Mouse (Mus musculus): Measurements from ENCODE around the gene Camk2d. TPM values are rescaled to one million over a fixed set of nuclear protein-coding genes. Genes with fewer than 3 reads are reported as not detected.

The Camk2d gene
- total RNA-seq, 2 experiments from 2014 or later = 176 to 181 TPM

DNA sequence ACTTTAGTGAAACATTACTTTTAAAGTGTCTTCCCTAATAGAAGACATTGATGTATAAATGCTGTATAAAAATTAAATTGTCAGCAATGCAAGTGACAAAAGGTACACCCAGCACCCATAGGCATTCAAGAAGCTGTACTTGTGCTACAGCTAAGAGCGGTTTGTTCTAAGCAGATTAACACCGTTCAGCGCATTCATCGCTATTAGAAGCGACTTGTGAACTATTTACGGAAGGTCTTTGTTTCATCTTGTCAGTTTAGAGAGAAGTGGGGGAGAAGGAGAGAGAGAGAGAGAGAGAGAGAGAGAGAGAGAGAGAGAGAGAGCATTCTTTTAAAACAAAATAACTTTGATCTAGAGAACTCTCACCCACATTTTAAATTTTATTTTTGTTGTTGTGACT, 38.1 kb downstream of the Camk2d start:
- Histone ChIP-seq H3K4me3 (no peak overlapping the region), H3K27ac (no peak overlapping the region)
- TF ChIP-seq CTCF (IDR thresholded peaks at IDR 0.05) = no peak
- intact Hi-C loops (cut with DNase I) = no loop called here
- DNase-seq (ENCODE audit: extremely low spot score in 1 of 2, low spot score in 2 of 2) = no peak

DNA sequence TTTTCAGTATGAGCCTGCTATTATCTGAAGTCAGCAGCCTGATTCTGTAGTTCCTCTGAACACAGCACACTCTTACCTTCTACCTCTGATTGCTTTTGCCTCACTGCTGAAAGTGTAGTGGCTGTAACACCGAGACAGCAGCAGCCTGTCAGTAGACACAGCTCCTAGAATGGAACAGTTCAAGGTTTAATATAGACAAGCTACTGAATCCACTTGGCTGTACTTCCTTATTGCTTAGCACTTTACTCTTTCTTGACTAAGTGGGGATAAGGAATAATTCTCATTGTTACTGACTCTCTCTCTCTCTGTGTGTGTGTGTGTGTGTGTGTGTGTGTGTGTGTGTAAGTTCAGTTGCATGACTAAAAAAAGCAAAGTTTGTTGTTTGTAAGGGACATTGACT, 42.2 kb downstream of the Camk2d start:
- intact Hi-C loops (cut with DNase I) = no loop called here
- Histone ChIP-seq H3K27ac (no peak overlapping the region), H3K4me3 (no peak overlapping the region)
- DNase-seq (ENCODE audit: extremely low spot score in 1 of 2, low spot score in 2 of 2) = no peak
- TF ChIP-seq CTCF (IDR thresholded peaks at IDR 0.05) = no peak

DNA sequence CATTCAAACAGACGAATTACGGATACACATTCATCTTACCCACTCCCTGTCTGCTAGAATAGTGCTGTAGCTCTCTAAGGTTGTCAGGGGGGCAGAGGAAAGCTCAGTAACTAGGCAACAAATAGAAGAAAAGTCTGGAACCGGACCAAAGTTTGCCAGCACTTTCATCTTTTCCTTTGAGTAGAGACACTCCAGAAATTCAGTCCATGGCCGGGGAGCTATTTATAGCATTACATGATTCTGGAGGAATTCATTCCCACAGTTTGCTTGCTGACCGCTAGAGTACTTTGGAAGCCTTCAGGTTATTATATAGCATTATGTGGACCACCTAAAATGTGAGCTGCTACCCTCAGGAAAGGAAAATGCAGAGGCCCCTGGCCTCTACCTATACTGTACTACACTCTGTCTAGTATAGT, 43.0 kb downstream of the Camk2d start:
- intact Hi-C loops (cut with DNase I) = no loop called here
- Histone ChIP-seq H3K27ac (peak overlapping the region; percentile 32; the same call in 1 of the 2 replicates), H3K4me3 (no peak overlapping the region)
- peak; percentile 19 for TF ChIP-seq CTCF (IDR thresholded peaks at IDR 0.05)
- no peak for DNase-seq (ENCODE audit: extremely low spot score in 1 of 2, low spot score in 2 of 2)

DNA sequence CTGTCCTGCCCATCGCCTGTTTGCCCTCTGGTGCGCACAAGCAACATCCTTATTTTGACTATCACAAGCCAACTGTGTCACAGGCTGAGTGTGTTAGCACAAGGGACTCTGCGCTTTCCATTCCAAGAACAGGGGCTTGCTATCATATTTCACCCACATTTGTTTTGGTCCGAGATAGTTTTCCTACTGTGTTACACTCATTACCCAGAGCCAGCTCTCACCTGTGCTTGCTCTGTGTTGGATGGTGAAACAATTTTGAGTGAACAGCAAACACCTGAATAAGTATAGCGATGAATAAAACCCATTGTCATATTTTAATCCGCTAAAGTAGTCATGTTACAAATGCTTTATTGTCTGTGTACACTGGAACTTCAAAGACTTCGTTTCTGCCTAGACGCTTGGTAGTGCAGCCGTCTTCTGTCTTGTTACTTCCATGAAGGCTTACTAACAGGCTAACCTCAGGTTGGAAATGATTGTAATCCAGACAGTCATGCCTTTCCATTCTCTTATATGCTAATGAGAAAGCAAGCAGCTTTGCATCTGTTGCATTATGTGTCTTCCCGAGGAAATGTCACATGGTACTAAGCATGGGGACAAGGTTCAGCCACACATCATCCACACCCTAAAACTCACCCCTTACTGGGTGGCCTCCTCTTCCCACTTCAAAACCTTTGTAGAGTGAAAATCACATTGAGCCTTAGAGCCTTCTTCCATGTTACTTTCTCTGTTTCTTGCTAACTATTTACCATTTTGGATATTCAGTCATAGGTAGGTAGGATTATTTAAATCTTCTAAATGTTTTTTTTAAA, 44.5 kb downstream of the Camk2d start:
- intact Hi-C loops (cut with DNase I) = no loop called here
- H3K27ac ChIP-seq = no peak overlapping the region
- H3K4me3 ChIP-seq = no peak overlapping the region
- DNase-seq (ENCODE audit: extremely low spot score in 1 of 2, low spot score in 2 of 2) = no peak
- no peak for TF ChIP-seq CTCF (IDR thresholded peaks at IDR 0.05)

DNA sequence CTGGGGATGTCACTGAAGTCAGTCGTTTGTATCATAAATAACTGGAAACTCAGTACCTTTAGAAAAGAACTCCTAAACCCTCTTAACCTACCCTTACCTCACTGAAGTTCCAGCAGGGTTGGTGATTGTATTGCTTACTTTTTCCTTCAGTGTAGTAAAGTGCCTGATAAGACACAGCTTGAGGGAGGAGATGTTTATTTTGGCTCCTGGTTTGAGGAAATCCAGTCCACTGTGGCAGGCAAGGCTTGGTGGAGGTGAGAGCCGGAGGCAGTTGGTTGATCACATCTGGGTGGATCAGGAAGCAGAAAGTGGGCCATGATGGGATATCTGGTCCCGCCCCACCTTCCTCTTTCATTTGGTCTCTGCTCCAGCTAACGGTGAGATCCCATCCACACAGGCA, 45.3 kb downstream of the Camk2d start:
- no peak for TF ChIP-seq CTCF (IDR thresholded peaks at IDR 0.05)
- intact Hi-C loops (cut with DNase I) = no loop called here

DNA sequence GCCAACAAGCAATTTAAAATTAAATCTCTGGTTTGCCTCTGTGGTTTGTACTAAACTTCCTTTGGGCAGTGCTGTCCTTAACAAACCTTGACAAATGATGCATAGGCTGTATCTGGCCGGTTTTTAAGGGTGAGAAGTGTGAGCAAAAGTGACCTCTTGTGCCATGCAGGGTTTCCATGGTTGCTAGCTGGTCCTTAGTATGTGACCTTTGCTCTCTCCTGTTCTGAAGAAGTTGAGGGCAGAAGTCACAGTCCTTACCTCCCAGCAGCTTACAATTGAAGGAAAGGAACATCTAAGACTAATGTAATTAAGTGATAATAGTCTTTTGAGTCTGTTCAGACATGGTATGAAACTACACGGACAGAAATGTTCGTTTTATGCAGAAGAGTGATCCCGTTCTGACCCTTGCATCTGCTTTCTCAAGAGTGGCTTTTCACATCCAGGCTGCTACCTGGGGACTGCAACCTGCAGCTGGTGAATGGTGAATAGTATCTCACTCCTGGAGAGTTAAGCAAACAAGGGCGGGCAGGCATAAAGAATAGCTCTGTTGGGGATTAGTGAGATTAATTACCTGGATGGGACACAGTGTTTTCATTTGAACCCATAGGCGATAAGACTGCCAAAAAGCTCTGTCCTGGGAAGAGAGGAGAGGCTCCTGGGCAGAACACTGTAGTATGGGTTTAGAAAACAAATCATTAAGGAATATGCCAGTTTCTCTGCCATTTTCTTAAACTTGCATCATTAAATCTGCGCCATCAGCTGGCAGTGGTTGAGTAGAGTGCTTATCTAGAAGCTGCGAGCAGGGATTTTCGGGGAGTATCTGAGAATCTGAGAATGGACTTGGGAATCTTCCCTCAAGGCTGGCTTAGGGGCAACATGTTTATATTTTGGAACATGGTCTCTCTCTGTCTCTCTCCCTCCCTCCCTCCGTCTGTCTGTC, 47.2 kb downstream of the Camk2d start:
- TF ChIP-seq CTCF (IDR thresholded peaks at IDR 0.05) = no peak
- Histone ChIP-seq H3K27ac (no peak overlapping the region), H3K4me3 (no peak overlapping the region)
- DNase-seq (ENCODE audit: extremely low spot score in 1 of 2, low spot score in 2 of 2) = no peak
- intact Hi-C loops (cut with DNase I) = no loop called here

More for the DNA sequence above, 45.3 kb downstream of the Camk2d start:
- DNase-seq (ENCODE audit: extremely low spot score in 1 of 2, low spot score in 2 of 2) = no peak
- Histone ChIP-seq H3K4me3 (no peak overlapping the region), H3K27ac (no peak overlapping the region)

DNA sequence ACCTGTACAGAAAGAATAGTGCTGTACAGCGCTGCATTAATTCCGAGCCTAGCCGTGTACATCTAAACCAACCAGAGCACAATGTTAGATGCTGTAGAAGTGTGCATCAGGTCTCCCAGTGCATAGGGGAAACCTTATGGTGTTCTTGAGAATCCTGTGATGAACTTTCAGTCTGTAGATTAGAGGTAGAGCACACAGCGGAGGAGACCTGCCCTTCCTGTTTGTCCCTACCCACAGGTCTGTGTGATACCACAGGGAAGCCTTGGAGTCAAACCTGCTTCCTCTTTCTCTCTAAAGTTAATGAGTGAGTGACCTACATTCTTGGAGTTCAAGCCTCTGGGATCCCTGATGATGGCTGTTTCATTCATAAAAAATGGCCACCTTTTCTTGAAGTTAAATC, 54.2 kb downstream of the Camk2d start:
- DNase-seq (ENCODE audit: extremely low spot score in 1 of 2, low spot score in 2 of 2) = no peak
- intact Hi-C loops (cut with DNase I) = no loop called here
- Histone ChIP-seq H3K27ac (no peak overlapping the region), H3K4me3 (no peak overlapping the region)
- TF ChIP-seq CTCF (IDR thresholded peaks at IDR 0.05) = no peak

DNA sequence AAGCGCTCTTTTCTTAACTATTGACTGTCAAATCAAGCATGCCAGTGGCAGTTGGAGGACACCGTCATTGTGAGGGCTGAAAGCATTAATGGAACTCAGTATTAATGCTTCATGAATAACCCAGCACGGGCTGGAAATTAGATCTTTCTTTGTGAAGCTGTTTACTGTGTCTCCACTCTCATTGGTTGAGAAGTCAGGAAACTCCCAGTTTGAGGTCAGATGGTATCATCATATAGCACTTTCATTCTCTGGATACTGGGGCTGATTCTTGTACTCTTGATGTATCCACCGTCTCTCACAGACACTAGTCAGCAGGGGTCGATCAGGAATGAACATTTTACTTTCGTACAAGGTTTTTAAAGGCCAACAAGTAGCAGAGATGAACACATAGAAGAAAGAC, 54.6 kb downstream of the Camk2d start:
- TF ChIP-seq CTCF (IDR thresholded peaks at IDR 0.05) = no peak
- Histone ChIP-seq H3K27ac (no peak overlapping the region), H3K4me3 (no peak overlapping the region)
- intact Hi-C loops (cut with DNase I) = no loop called here
- DNase-seq (ENCODE audit: extremely low spot score in 1 of 2, low spot score in 2 of 2) = no peak

DNA sequence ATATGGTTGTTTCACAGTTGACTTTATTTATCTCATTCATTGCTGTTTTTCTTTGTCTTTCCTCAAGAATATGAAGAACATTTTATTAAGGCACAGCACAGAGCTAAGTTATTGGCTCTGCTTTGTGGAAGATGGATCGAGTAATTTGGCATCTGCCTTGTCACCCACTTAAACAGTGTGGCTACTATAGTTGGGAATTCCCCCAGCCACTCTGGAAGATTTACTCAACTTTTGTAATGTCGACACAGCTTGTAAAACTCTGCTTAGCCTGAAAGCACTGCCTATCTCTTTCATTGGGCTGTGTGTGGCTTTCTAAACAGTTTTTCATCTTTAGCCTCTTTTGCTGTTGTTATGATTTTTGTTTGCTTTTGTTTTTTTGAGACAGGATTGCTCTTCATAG, 56.3 kb downstream of the Camk2d start:
- no peak for TF ChIP-seq CTCF (IDR thresholded peaks at IDR 0.05)
- no peak for DNase-seq (ENCODE audit: extremely low spot score in 1 of 2, low spot score in 2 of 2)
- Histone ChIP-seq H3K27ac (no peak overlapping the region), H3K4me3 (no peak overlapping the region)
- intact Hi-C loops (cut with DNase I) = no loop called here

DNA sequence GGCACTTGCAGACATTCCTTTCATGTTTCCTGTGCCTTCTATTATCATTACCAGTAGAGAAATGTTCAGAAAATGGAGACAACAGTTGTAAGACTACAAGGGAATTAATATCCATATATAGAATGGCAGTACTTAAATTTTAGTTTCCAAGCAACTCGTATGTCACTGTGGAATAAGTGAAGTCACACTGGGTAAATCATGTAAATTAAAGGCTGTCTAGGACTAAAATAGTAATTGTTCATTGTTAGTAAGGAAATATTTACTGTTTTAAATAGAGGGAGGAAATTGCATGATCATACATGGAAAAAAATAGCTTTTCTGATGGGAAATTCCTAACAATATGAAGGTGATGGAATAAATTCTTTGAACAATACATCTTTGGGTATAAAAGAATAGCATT, 57.0 kb downstream of the Camk2d start:
- intact Hi-C loops (cut with DNase I) = no loop called here
- DNase-seq (ENCODE audit: extremely low spot score in 1 of 2, low spot score in 2 of 2) = no peak
- no peak overlapping the region for H3K4me3 ChIP-seq
- no peak for TF ChIP-seq CTCF (IDR thresholded peaks at IDR 0.05)
- no peak overlapping the region for H3K27ac ChIP-seq

DNA sequence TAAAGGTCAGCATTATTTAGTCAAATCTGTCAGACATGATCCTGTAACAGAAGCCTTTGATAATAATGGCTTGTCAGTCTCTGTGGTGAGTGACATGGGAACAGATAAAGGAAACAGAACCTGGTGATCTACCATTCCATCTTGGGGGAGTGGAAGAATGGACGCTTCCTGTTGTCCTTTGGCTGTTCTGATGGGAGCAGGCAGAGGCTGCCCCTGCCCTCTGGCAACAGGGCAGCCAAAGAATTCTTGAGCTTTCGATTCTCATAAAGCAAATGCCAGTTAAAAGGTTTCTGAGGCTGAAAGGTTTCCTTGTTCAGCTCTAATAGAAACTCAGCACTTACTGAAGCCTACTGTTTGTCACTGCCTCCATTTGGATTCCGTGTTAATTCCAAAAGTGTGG, 60.1 kb downstream of the Camk2d start:
- no peak for DNase-seq (ENCODE audit: extremely low spot score in 1 of 2, low spot score in 2 of 2)
- no peak overlapping the region for H3K27ac ChIP-seq
- intact Hi-C loops (cut with DNase I) = no loop called here
- no peak overlapping the region for H3K4me3 ChIP-seq
- TF ChIP-seq CTCF (IDR thresholded peaks at IDR 0.05) = no peak

DNA sequence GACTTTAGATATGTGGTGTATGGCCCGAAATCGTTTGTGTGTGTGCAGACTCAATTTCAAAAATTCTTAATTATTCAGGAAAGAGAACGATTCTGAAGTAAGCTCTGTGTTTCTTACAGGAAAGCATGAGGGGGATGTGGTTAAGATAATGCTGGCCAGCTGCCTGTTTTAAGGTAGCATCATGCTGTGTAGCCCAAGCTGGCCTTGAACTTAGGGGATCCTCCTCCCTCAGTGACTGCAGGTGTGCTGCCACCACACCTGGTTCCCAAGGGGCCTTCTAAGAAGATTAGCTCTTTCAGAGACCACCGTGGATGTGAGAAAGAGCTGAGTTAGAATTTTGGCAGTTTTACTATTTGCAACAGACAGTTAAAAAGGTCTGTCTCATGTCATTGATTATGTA, 61.8 kb downstream of the Camk2d start:
- DNase-seq (ENCODE audit: extremely low spot score in 1 of 2, low spot score in 2 of 2) = no peak
- no peak overlapping the region for H3K4me3 ChIP-seq
- TF ChIP-seq CTCF (IDR thresholded peaks at IDR 0.05) = no peak
- no peak overlapping the region for H3K27ac ChIP-seq
- intact Hi-C loops (cut with DNase I) = no loop called here

Measured in left cerebral cortex, adult 2 months (tissue).